Mouse (Mus musculus) olfactory bulb, adult 2 months (tissue): Measurements from ENCODE around the gene Mgmt. TPM values are rescaled to one million over a fixed set of nuclear protein-coding genes. Genes with fewer than 3 reads are reported as not detected.

Source experiments
- H3K27ac ChIP-seq: fragments of 200-500 bp; 2 replicates; pipeline ENCODE4 v1.5.1; 2012; ENCODE audit warnings: low read depth, low read length; ENCODE audit not compliant: insufficient read depth
- H3K4me1 ChIP-seq: fragments of 200-500 bp; 2 replicates; pipeline ENCODE4 v1.6.1; 2012; ENCODE audit warnings: low read length; ENCODE audit not compliant: control insufficient read depth, insufficient read depth
- H3K4me3 ChIP-seq: fragments of 200-500 bp; 2 replicates; pipeline ENCODE4 v1.5.1; 2012; ENCODE audit warnings: mild to moderate bottlenecking, low read depth, low read length, moderate library complexity; ENCODE audit not compliant: insufficient read depth
- CTCF ChIP-seq: fragments of 200-500 bp; IDR thresholded peaks from 2 replicates; pipeline ENCODE4 v1.5.1; 2012; ENCODE audit warnings: low read depth, mild to moderate bottlenecking, low read length, moderate library complexity; ENCODE audit not compliant: insufficient read depth
- POLR2A ChIP-seq: fragments of 200-500 bp; IDR thresholded peaks from 2 replicates; pipeline ENCODE4 v1.6.1; 2012; ENCODE audit warnings: mild to moderate bottlenecking, low read depth, low read length, moderate library complexity; ENCODE audit not compliant: insufficient read depth
- WGBS: fragments of 180-500 bp; shearing (Covaris S2); methylation state at CpG from one replicate; pipeline ENCODE4 v1.1.7; 2018; 5-methylcytosine and 5-hydroxymethylcytosine counted together
- polyA plus RNA-seq: library from polyadenylated mRNA; stranded (reverse); fragments of >200 nt; gene quantifications from 2 replicates; pipeline ENCODE4 v1.2.4, GENCODE M21; 2012; ENCODE audit warnings: low replicate concordance; ENCODE audit not compliant: missing spikeins, insufficient read depth, insufficient read length

Gene Mgmt
- polyA plus RNA-seq, 1 experiment, result not detected

DNA sequence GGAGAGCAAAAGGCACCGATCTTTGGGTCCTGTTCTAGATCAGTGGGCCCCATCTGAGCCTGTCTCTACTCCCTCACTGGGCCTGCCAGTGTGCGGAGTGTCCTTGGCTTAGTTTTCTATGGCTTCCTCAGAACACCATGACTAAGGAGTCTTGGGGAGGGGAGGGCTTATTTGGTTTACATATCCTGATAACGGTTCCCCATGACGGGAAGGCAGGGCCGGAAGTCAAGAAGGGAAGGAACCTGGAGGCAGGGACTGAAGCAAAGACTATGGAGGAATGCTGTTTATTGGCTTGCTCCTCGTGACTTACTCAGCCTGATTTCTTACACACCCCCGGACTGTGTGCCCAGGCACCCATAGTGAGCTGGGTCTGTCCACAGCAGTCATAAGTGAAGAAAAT is 1.4 kb downstream of the Mgmt start:
- WGBS, result 96% methylated on average over 7 of the region's 7 CpGs
- H3K4me1 ChIP-seq, result peaks cover 4% of the 10 kb centered on the region
- TF ChIP-seq CTCF (no peak), POLR2A (no peak)
- H3K27ac ChIP-seq, result no peak overlapping the region
- H3K4me3 ChIP-seq, result no peak overlapping the region

DNA sequence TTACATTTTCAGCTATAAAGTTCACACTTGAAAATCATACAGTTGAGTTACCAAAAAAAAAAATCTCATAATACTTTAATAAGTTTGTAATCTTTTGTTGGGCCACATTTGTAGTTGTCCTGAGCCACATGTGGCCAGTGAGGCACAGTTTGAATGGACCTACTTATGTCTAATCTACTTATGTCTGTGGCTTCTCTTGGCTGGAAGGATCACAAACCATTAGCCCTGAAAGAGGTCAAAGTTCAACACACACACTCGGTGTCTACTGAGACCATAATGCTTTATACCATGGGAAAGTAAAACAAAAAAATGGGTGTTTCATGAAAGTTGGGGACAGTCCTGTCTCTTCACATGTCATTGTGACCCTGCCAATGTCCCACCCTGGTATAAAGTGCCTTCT is 3.1 kb downstream of the Mgmt start:
- Histone ChIP-seq H3K4me1 (peaks cover 4% of the 10 kb centered on the region), H3K27ac (no peak overlapping the region), H3K4me3 (no peak overlapping the region)
- no peak for TF ChIP-seq CTCF
- no peak for TF ChIP-seq POLR2A
- WGBS, result 65% methylated on average over 1 of the region's 1 CpGs

DNA sequence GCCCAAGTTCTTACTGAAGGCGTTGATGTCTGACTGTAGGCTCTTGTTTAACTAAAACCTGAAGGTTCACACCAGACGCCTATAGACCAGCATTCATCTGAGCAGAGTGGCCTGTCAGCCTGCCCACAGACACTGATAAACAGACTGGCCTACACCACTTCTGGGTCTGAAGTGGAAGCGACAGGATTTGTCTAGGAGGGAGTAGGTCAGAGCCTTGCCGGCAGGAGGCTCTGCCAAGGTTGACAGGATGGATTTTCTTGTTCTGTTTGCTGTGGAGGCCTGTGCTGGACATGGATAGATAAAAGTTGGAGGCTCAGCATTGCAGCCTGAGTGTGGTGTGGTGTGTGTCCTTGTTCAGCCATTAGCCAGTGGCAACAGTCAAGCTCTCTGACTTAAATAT is 3.6 kb downstream of the Mgmt start:
- TF ChIP-seq POLR2A (no peak), CTCF (no peak)
- 93% methylated on average over 4 of the region's 4 CpGs for WGBS
- Histone ChIP-seq H3K4me1 (peaks cover 4% of the 10 kb centered on the region), H3K4me3 (no peak overlapping the region), H3K27ac (no peak overlapping the region)

DNA sequence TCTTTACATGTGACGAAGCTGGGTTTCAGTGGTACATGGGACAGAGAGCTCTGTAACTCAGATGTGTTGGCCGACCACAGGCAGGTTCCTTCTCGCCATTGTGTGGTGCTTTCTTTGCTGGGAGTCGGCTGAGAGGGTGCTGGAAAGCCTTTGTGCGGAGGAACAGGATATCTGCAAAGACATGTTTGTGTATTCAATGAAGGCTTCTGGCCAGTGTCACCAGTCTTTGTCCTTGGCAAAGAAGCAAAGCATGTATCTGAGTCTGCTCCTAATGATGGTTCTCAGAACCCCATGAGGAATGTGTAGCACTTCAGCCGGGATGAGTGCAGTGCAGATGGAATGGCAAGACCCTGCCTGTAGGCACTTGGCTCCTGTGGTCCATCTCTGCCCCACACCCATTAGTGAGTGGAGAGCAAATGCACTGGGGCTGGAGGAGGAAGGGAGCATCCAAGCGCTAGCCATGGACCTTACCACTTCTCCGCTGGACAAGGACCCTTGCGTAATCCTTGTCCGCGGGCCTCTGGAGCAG is 14.3 kb downstream of the Mgmt start:
- Histone ChIP-seq H3K27ac (no peak overlapping the region), H3K4me3 (no peak overlapping the region), H3K4me1 (no peaks in the 10 kb centered on the region)
- TF ChIP-seq POLR2A (no peak), CTCF (no peak)
- WGBS, result 95% methylated on average over 11 of the region's 11 CpGs

DNA sequence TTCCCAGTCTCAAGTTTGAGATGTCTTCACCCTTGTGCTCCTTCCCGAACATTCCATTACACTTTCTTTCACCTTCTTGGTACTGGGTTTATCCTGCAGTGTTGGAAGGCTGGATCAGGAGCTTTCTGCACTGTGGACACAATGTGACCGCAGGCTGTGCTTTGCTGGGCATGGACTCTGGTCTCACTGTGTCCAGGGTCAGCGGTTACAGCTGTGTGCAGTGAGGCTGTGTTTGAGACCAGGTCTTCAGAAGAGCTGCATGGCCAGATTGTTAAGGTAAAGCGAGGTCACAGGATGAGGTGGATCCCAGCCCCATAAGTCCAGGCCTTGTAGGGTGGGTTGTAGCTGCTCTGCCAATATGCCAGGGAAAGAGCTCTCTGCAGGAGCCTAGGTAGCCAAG is 18.5 kb downstream of the Mgmt start:
- TF ChIP-seq CTCF (no peak), POLR2A (no peak)
- H3K4me3 ChIP-seq, result no peak overlapping the region
- H3K4me1 ChIP-seq, result no peaks in the 10 kb centered on the region
- H3K27ac ChIP-seq, result no peak overlapping the region
- WGBS, result 99% methylated on average over 4 of the region's 4 CpGs

DNA sequence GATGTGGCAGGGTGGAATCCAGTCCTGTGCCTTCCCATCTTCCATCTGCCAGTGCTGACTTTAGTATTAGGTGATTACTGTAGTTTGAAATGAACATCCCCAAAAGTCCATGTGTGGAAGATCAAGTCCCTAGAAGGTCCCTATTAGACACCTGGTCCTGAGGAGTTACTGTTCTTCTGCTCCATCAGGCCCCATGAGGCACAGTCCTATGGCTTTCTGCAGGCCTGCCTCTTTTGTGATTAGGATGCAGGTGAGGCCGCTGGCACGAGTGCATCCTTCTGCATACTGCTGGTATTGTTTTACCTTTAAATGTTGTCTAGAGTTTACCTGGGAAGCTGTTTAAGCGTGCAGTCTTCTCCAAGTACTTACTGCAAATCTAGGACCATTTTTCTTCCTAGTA is 21.6 kb downstream of the Mgmt start:
- no peaks in the 10 kb centered on the region for H3K4me1 ChIP-seq
- WGBS, result 89% methylated on average over 3 of the region's 3 CpGs
- no peak overlapping the region for H3K4me3 ChIP-seq
- TF ChIP-seq POLR2A (no peak), CTCF (no peak)
- no peak overlapping the region for H3K27ac ChIP-seq

DNA sequence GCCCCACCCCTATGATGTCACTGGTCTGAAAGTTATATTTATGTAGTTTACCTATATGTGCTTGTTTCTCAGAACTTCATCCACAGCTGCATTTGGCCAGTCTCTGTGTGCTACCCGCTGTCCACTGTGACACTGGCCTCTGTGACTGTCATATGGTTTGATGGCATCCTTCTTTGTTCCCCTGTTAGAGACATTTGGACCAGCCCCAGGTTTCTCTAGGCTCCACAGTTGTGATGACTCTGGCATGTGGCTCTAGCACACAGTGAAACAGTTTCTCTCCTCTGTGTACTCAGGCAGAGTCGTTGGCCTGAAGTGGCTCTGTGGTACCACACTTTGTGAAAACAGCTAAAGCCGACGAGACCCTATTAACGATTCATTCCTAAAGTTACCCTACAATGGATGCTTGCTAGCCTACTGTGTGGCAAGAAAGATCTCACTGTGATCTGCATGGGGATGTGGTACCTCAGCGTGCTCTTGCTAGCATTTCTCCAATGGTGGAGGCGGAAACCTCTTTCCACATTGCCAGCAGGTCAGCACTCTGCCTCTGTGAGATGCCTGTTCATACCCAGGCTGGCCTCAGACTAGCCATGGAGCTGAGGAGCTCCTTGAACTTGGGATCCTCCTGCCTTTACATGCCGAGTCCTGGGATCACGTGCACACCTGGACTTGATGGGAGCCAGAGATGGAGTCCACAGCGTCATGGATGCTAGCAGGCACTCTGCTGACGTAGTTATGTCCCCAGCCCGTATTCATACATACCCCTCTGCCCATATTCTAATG is 26.8 kb downstream of the Mgmt start:
- no peak overlapping the region for H3K27ac ChIP-seq
- 90% methylated on average over 12 of the region's 12 CpGs for WGBS
- TF ChIP-seq CTCF (no peak), POLR2A (no peak)

DNA sequence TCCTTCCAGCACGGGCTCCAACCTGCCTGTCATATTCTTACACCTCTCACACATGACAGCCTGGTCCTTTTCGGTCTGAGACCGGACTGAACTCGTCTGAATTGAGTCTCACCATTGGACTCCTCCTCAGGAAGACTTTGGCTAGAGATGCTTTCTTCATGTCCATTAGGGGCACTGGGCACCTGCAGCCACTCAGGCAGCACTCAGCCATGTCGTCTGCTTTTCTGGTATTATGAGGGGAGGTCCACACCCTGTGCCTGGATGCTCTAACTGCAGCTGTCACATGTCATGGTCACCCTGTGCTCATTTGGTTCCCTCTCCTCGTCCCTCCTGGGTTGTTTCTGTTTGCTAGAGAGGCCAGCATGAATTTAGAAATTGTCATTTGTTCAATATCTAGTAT is 27.8 kb downstream of the Mgmt start:
- H3K27ac ChIP-seq, result no peak overlapping the region
- TF ChIP-seq CTCF (no peak), POLR2A (no peak)
- peaks cover 4% of the 10 kb centered on the region for H3K4me1 ChIP-seq
- WGBS, result 94% methylated on average over 6 of the region's 6 CpGs
- no peak overlapping the region for H3K4me3 ChIP-seq

More for the DNA sequence above, 26.8 kb downstream of the Mgmt start:
- Histone ChIP-seq H3K4me1 (peaks cover 4% of the 10 kb centered on the region), H3K4me3 (no peak overlapping the region)

DNA sequence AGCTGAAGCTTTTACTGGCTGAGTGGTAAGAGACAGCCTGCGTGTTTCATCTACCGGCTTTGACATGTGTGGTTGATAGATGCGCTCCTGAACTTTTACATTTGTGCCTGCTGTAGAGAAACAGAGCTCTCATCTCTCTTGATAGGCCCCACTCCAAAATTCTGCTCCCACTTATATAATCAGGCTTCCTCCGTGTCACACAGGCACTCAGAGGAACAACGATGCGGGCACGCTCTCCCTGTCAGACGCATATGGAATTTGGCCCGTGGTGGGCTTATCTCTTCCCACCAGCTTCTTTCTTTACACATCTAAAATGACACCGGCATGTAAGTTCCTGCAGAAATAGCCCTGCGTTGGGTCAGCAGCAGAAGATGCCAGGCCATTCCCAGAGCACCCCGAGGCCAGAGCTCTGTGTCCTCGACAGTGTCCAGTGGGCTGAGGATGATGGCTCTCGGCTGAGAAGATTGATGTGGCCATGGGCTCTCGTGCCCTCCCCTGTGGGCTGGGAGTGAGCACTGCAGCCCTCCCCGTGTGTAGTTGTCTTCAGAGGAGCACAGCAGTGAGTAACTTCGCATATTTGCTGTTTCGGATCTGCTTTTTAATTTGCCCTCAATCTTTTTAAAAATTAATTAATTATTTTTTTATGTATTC is 30.3 kb downstream of the Mgmt start:
- WGBS, result 61% methylated on average over 18 of the region's 18 CpGs
- H3K4me3 ChIP-seq, result no peak overlapping the region
- H3K4me1 ChIP-seq, result peaks cover 4% of the 10 kb centered on the region
- H3K27ac ChIP-seq, result no peak overlapping the region
- no peak for TF ChIP-seq POLR2A
- no peak for TF ChIP-seq CTCF
